Mouse (Mus musculus): Measurements from ENCODE around the gene Smtnl2.
A peak's percentile ranks its signal among the peaks of the same experiment; 100 is the strongest.

DNA sequence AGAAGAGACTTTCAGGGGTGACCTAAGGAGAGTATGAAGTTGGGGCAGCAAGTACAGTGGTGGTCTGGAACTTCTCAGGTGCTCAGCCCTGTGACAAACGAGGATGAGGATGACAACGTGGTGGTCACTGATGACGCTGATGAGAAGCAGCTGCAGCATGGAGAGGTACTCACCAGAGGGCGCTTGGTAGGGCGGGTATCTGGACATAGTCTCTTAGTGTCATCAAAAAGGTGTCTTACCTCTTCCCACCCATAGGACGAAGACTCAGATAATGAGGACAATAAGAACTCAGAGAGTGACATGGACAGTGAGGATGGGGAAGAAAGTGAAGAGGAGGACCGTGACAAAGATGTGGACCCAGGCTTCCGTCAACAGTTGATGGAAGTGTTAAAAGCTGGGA is 36.0 kb upstream of the Smtnl2 start:
- TF ChIP-seq CTCF (IDR thresholded peaks at IDR 0.05; ENCODE audit: low read depth) (peak; percentile 46), EP300 (optimal IDR thresholded peaks at IDR 0.05) (no peak)
